Mouse (Mus musculus) intestine, embryonic 16.5 days (tissue): ENCODE results near the gene Dido1. TPM values are rescaled to one million over a fixed set of nuclear protein-coding genes. Genes with fewer than 3 reads are reported as not detected.

Experiments
- ATAC-seq: fragments of 200-750 bp; cut with Nextera tagmentation; 2 replicates; pipeline ENCODE4 v1.8.0; 2017; ENCODE audit warnings: moderate TSS enrichment, moderate library complexity
- H3K27ac ChIP-seq: fragments of 300-500 bp; sonication (generic); 2 replicates; pipeline ENCODE4 v1.5.1; 2014; ENCODE audit warnings: mild to moderate bottlenecking, low read length
- H3K27me3 ChIP-seq: fragments of 300-500 bp; sonication (generic); replicated peaks from 2 replicates; pipeline ENCODE4 v1.6.1; 2014; ENCODE audit warnings: low read length, control low read depth, mixed read lengths; ENCODE audit not compliant: control insufficient read depth, insufficient read depth
- H3K36me3 ChIP-seq: fragments of 300-500 bp; sonication (generic); 2 replicates; pipeline ENCODE4 v1.6.1; 2014; ENCODE audit warnings: low read length, control low read depth; ENCODE audit not compliant: control insufficient read depth, insufficient read depth
- H3K4me1 ChIP-seq: fragments of 300-500 bp; sonication (generic); 2 replicates; pipeline ENCODE4 v1.6.1; 2014; ENCODE audit warnings: low read length, control low read depth, mixed read lengths; ENCODE audit not compliant: control insufficient read depth, insufficient read depth
- H3K4me2 ChIP-seq: fragments of 300-500 bp; sonication (generic); 2 replicates; pipeline ENCODE4 v1.6.1; 2014; ENCODE audit warnings: low read depth, low read length, control low read depth
- H3K4me3 ChIP-seq: fragments of 300-500 bp; sonication (generic); 2 replicates; pipeline ENCODE4 v1.5.1; 2014; ENCODE audit warnings: mild to moderate bottlenecking, low read length
- H3K9ac ChIP-seq: fragments of 300-500 bp; sonication (generic); 2 replicates; pipeline ENCODE4 v1.6.1; 2014; ENCODE audit warnings: low read depth, low read length
- H3K9me3 ChIP-seq: fragments of 300-500 bp; sonication (generic); 2 replicates; pipeline ENCODE4 v1.6.1; 2016; ENCODE audit warnings: low read length, control low read depth; ENCODE audit not compliant: control insufficient read depth
- WGBS: fragments of 180-500 bp; shearing (Covaris S2); extraction: QIAGEN DNeasy Blood & Tissue Kit; methylation state at CpG from one replicate; pipeline ENCODE4 v1.1.7; 2014; 5-methylcytosine and 5-hydroxymethylcytosine counted together
- polyA plus RNA-seq: library from polyadenylated mRNA; unstranded; fragments of >200 nt; fragmentation: Nextera tagmentation; extraction: Ambion mirVana; gene quantifications from 2 replicates; pipeline ENCODE4 v1.2.1, GENCODE M21; 2015

The Dido1 gene
- polyA plus RNA-seq = 16.6 and 17.0 TPM in 2 replicates

DNA sequence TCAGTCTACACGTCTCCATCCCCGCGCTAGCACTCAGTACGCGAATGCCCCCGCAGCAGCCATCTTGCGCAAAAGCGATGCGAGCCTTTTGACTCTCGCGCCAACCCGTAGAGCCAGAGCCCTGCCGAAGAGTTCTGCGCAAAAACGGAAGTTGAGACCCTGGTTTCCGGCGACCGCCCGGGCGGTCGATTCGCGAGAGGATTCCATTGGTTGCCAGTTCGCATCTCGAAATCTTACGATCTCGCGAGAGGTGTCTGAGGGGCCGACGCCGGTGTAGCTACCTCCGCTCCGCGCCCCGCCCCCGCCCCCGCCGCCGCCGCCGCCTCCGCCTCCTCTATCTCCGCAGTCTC, at the start of gene Dido1, which contains the start of gene Gid8:
Gene Dido1, minus strand, starts transcription at position 77 of the 350 bp plus-strand sequence.
Gene Gid8, plus strand, starts transcription at position 195 of the 350 bp plus-strand sequence.
- H3K4me3 ChIP-seq = peak within 1 kb of the TSS; percentile 67
- no peaks in the 10 kb centered on the region for H3K9me3 ChIP-seq
- peaks cover 6% of the 10 kb centered on the region; the same call in 1 of the 2 replicates for H3K36me3 ChIP-seq
- H3K27ac ChIP-seq = peak within 1 kb of the TSS; percentile 85
- peaks cover 20% of the 10 kb centered on the region for H3K4me1 ChIP-seq
- H3K9ac ChIP-seq = peak within 1 kb of the TSS; percentile 95
- under 1% methylated on average over 38 of the region's 43 CpGs for WGBS
- H3K4me2 ChIP-seq = peak within 1 kb of the TSS; percentile 82
- peak; percentile 96 for ATAC-seq
- no peaks in the 10 kb centered on the region for H3K27me3 ChIP-seq

DNA sequence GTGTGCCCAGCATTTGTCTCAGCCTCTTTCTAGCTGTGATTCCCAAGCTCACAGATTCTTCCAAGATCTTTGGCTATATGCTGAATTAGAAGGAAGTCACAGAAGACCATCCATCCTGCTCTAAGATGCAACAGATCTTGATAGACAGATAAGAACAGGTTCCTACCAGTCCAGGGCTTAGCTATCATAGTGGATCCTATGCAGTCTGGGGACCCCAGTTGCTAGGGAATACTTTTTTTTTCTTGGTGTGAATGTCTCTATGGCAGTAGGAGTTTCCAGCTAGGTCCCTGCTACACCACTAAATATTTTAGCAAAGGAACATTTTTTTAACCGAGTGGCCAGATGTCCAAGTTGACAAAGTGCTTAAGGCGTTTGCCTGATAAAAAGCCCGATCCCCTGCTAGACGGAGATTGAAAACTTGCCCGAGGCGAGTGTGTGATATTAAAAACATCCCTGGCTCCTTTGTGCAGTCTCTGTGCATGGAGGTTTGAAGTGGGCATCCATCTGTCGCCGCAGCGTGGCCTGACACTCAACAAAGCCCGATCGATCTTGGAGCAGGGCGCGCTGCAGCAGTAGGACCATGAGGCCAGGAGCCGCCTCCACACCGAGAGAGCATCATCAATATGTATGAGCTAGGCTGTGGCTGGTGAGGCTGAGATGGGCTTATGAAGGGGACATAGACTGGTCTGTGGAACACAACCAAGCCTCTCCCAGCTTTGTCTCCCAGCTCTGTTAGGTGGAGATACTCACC, 48.9 kb upstream of the Dido1 start:
- no peak overlapping the region for H3K9ac ChIP-seq
- no peaks in the 10 kb centered on the region for H3K36me3 ChIP-seq
- no peak overlapping the region for H3K4me2 ChIP-seq
- ATAC-seq = no peak
- H3K4me1 ChIP-seq = no peaks in the 10 kb centered on the region
- 53% methylated on average over 15 of the region's 15 CpGs for WGBS
- H3K9me3 ChIP-seq = no peaks in the 10 kb centered on the region
- H3K27ac ChIP-seq = no peak overlapping the region
- no peak overlapping the region for H3K4me3 ChIP-seq
- no peaks in the 10 kb centered on the region; the same call in 1 of the 2 replicates for H3K27me3 ChIP-seq

DNA sequence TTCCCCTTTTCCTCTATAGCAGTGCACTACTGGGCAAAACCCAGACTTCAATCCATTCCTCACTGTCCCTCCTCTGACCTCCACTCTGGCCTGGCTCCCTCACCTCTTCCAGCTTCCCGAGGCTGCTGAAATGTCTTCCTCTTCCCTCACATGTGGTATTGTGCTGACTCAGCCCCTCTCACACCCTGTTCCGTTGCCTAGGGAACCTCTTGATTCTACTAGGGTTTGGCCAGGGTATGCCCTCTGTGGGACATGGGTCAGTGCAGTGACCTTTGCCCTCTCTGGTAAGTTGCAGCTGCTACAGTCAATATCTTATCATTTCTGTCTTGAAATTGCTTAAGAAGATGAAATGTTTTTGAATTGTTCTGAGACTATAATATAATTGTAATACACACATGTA, 47.0 kb upstream of the Dido1 start:
- Histone ChIP-seq H3K9ac (no peak overlapping the region), H3K36me3 (no peaks in the 10 kb centered on the region), H3K4me1 (no peaks in the 10 kb centered on the region), H3K27me3 (no peaks in the 10 kb centered on the region; the same call in 1 of the 2 replicates), H3K4me2 (no peak overlapping the region), H3K9me3 (no peaks in the 10 kb centered on the region), H3K4me3 (no peak overlapping the region), H3K27ac (no peak overlapping the region)
- no peak for ATAC-seq
- WGBS = 39% methylated on average over 2 of the region's 2 CpGs

DNA sequence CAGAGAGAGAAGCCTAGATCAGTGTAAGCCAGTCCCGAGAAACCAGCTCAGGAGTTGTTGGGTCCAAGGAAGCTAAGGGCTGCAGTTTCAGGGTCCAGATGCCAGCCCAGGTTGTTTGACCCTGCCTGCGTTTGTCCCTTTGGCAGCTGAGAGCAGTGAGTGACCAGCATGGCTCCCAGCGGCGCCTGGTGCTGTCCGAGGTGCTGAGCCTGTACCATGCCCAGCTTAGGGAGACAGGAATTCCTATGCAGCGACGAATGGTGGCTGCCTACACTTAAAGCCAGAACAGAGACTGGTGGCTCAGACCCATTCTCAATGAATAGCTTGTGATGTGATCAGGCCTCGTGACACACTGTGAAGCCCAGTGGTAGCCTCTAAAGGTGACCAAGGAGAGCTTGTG, 46.1 kb upstream of the Dido1 start:
- no peak overlapping the region for H3K4me2 ChIP-seq
- 2% methylated on average over 8 of the region's 8 CpGs for WGBS
- no peak overlapping the region for H3K9ac ChIP-seq
- no peaks in the 10 kb centered on the region for H3K36me3 ChIP-seq
- H3K27ac ChIP-seq = no peak overlapping the region
- ATAC-seq = no peak
- H3K4me1 ChIP-seq = no peaks in the 10 kb centered on the region
- H3K4me3 ChIP-seq = no peak overlapping the region
- no peaks in the 10 kb centered on the region; the same call in 1 of the 2 replicates for H3K27me3 ChIP-seq
- H3K9me3 ChIP-seq = no peaks in the 10 kb centered on the region

DNA sequence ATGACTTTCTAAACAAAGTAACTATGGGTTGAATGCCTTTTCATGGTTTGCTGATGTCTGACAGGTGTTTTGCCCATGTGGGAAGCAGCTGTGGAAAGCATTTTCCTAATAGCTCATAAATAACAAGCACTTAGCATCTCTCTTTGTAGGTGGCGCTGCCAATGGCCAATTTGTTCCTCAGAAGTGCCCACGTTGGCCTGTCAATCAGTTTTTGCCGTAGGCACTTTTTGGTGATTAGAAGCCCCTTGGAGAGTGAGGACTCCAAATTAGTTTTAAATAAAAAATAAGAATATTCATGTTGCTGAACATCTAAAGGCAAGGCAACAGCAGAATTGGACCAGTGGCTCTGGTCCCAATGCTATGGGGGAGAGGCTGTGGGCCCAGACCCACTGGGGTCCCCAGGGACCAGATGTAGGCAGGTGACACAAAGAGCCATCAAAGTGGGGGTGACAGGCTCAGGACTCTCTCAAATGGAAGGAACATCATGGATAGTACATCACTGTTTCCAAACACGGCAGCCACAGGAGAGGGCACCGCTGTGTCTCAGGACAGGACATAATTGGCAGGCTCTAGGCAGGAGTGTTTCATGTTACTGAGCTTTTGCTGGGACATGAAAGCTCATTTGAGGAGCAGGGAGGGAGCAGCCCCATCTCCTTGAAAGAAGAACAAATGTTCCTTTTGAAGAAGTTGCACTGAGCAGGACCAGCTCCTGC, 45.3 kb upstream of the Dido1 start:
- Histone ChIP-seq H3K9ac (no peak overlapping the region), H3K4me3 (no peak overlapping the region), H3K36me3 (no peaks in the 10 kb centered on the region), H3K4me2 (no peak overlapping the region), H3K27ac (no peak overlapping the region), H3K9me3 (no peaks in the 10 kb centered on the region), H3K4me1 (no peaks in the 10 kb centered on the region), H3K27me3 (no peaks in the 10 kb centered on the region; the same call in 1 of the 2 replicates)
- no peak for ATAC-seq
- 79% methylated on average over 5 of the region's 5 CpGs for whole genome bisulfite sequencing

DNA sequence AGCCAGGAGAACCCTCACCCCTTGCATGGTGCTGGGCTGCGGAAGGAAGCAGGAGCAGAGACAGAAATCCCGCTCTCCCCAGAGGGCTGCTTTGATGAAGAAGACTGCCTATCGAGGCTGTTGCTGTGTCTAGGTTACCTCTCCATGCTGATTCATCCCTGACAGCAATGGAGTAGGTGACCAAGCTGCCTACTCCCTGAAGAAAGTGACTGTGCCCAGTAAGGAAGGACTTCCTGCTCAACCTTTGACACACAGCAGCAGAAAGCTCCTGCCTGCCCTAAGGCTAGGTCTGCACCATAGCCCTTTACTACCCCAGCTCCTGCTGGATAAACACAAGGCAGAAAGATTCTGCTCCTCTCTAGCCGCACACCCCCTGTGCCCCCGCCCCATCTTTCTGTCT, 39.1 kb upstream of the Dido1 start:
- no peaks in the 10 kb centered on the region for H3K4me1 ChIP-seq
- H3K27ac ChIP-seq = no peak overlapping the region
- ATAC-seq = no peak
- no peaks in the 10 kb centered on the region for H3K9me3 ChIP-seq
- no peak overlapping the region for H3K4me2 ChIP-seq
- no peaks in the 10 kb centered on the region for H3K36me3 ChIP-seq
- H3K27me3 ChIP-seq = no peaks in the 10 kb centered on the region
- no peak overlapping the region for H3K9ac ChIP-seq
- 46% methylated on average over 5 of the region's 5 CpGs for WGBS
- no peak overlapping the region for H3K4me3 ChIP-seq

DNA sequence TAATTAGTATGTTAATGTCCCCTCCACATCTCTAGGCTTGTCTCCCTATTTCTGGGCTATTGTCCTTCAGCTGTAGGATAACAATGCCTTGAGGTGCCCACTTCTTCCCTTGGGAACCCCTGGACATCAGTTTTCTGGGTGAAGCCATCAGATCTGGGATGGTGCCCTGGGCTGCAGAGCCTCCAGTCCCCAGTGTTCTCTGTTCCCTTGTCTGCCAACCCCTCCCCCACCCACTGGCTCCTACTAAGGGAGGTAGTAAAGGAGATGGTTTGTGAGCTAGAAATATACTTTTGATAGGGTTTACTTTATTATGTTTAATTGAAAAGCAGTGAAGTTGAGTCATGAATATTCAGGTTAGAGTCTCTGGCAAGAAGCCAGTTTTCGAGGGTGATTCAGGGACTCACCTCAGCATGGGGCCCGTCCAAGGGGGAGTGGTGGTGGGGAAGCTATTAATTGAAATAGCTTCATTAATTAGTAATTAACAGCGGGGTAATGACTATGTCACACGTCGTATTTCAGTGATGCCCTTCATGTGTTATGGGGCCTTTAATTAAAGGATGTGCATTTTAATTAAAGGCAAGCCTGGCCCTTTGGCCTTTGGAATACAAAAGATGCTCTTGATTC, 36.9 kb upstream of the Dido1 start:
- H3K4me2 ChIP-seq = no peak overlapping the region
- H3K27ac ChIP-seq = no peak overlapping the region
- WGBS = 39% methylated on average over 5 of the region's 5 CpGs

DNA sequence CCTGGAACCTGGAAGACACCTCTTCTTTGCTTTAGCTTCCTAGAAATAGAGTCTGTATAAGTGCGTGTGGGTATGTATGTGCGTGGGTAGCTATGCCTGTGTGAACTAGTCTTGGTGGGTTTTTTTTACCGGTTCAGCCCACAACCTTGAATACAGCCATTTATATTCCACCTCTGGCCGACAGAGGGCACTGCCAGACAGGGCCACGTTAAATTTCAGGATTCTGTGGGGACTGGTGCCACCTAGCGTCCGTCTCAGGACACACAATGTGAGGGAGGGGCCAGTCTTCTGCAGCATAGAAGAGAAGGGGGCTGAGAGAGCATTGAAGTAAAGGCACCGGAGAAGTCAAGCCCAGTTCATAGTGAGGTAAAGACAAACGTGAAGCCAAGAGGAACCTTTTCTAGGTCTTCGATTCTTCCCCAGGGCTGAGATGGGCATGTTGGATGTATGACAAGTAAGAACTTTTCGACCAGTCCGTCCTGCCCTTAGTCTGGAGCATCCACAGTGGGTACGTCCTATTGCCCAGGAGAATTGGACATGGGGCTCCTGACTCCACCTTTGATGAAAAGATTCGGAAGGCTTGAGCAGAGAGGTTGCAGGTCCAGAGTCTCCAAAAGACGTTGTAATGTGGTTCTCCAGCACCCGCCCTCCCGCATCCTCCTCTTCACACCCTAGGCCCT, 35.6 kb upstream of the Dido1 start:
- 33% methylated on average over 17 of the region's 17 CpGs for WGBS
- Histone ChIP-seq H3K36me3 (no peaks in the 10 kb centered on the region), H3K4me1 (no peaks in the 10 kb centered on the region), H3K9me3 (no peaks in the 10 kb centered on the region), H3K4me3 (no peak overlapping the region), H3K27me3 (no peaks in the 10 kb centered on the region), H3K9ac (no peak overlapping the region), H3K4me2 (no peak overlapping the region), H3K27ac (no peak overlapping the region)
- peak; percentile 60 for ATAC-seq

More for the DNA sequence above, 36.9 kb upstream of the Dido1 start:
- Histone ChIP-seq H3K9me3 (no peaks in the 10 kb centered on the region), H3K4me1 (no peaks in the 10 kb centered on the region), H3K36me3 (no peaks in the 10 kb centered on the region), H3K9ac (no peak overlapping the region), H3K4me3 (no peak overlapping the region), H3K27me3 (no peaks in the 10 kb centered on the region)
- ATAC-seq = no peak

DNA sequence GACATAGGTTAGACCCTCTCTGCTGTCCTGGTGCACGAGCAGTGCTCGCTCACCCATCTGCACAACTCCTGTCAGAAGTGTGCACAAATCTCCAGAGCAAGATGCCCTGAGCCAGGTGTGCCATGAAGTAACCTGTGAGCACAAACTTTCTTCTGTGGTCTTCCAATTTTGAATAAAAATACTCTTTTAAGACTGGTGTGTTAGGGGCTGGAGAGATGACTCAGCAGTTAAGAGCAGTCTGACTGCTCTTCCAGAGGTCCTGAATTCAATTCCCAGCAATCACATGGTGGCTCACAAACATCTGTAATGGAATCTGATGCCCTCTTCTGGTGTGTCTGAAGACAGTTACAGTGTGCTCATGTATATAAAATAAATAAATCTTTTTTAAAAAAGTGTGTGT, 33.5 kb upstream of the Dido1 start:
- Histone ChIP-seq H3K4me2 (no peak overlapping the region), H3K36me3 (no peaks in the 10 kb centered on the region), H3K9me3 (no peaks in the 10 kb centered on the region), H3K9ac (no peak overlapping the region), H3K27ac (no peak overlapping the region), H3K27me3 (no peaks in the 10 kb centered on the region), H3K4me1 (no peaks in the 10 kb centered on the region), H3K4me3 (no peak overlapping the region)
- no peak for ATAC-seq
- 86% methylated on average over 2 of the region's 2 CpGs for WGBS
